Mouse (Mus musculus) myocyte (in vitro differentiated cells): Measurements from ENCODE around the gene Gm49373. TPM values are rescaled to one million over a fixed set of nuclear protein-coding genes. Genes with fewer than 3 reads are reported as not detected.
A peak's percentile ranks its signal among the peaks of the same experiment; 100 is the strongest.

Source experiments
- H3K27me3 ChIP-seq: one replicate; pipeline ENCODE4 v1.6.1; 2011; ENCODE audit not compliant: control insufficient read depth, insufficient read depth, insufficient read length
- H3K36me3 ChIP-seq: one replicate; pipeline ENCODE4 v1.6.1; 2011; ENCODE audit not compliant: control insufficient read depth, insufficient read depth
- H3K4me2 ChIP-seq: one replicate; pipeline ENCODE4 v1.6.1; 2011; ENCODE audit warnings: low read depth, control low read depth
- H3K4me3 ChIP-seq: one replicate; pipeline ENCODE4 v1.5.1; 2011; ENCODE audit warnings: mild to moderate bottlenecking, control low read depth, moderate library complexity
- H3K79me2 ChIP-seq: one replicate; pipeline ENCODE4 v1.6.1; 2011; ENCODE audit not compliant: control insufficient read depth, insufficient read depth
- H3ac ChIP-seq: one replicate; pipeline ENCODE4 v1.6.1; 2011; ENCODE audit not compliant: control insufficient read depth, insufficient read length
- CEBPB ChIP-seq: IDR thresholded peaks from 2 replicates; pipeline ENCODE4 v1.6.1; 2011; ENCODE audit warnings: mild to moderate bottlenecking, moderate library complexity; ENCODE audit not compliant: poor library complexity, insufficient read depth, severe bottlenecking
- E2F4 ChIP-seq: IDR thresholded peaks from one replicate; pipeline ENCODE4 v1.6.1; 2011; ENCODE audit warnings: mild to moderate bottlenecking, control low read depth, moderate library complexity; ENCODE audit not compliant: insufficient read depth
- MAX ChIP-seq: IDR thresholded peaks from one replicate; pipeline ENCODE4 v1.6.1; 2011; ENCODE audit warnings: low read depth, mild to moderate bottlenecking, control low read depth
- MYOD1 ChIP-seq, 3 experiments: IDR thresholded peaks; one replicate each; pipeline ENCODE4 v1.6.1; 2011; ENCODE audit warnings: control low read depth in 2 of 3, low read depth in 2 of 3, mild to moderate bottlenecking in 2 of 3, moderate library complexity in 1 of 3; ENCODE audit not compliant: insufficient read length in 2 of 3, control insufficient read depth in 1 of 3
- MYOG ChIP-seq, 3 experiments: IDR thresholded peaks; one replicate each; pipeline ENCODE4 v1.6.1; 2011; ENCODE audit warnings: control low read depth in 2 of 3, low read depth in 2 of 3, mild to moderate bottlenecking in 2 of 3; ENCODE audit not compliant: insufficient read length in 2 of 3, control insufficient read depth in 1 of 3, insufficient read depth in 1 of 3
- POLR2A ChIP-seq: IDR thresholded peaks from one replicate; pipeline ENCODE4 v1.6.1; 2011; ENCODE audit warnings: low read depth, mild to moderate bottlenecking, control low read depth, moderate library complexity; ENCODE audit not compliant: insufficient read length
- POLR2AphosphoS2 ChIP-seq: IDR thresholded peaks from one replicate; pipeline ENCODE4 v1.6.1; 2011; ENCODE audit warnings: low read depth, control low read depth; ENCODE audit not compliant: insufficient read length
- REST ChIP-seq: IDR thresholded peaks from one replicate; pipeline ENCODE4 v1.6.1; 2011; ENCODE audit warnings: mild to moderate bottlenecking, control low read depth, moderate library complexity; ENCODE audit not compliant: insufficient read depth, insufficient read length
- SRF ChIP-seq: IDR thresholded peaks from one replicate; pipeline ENCODE4 v1.6.1; 2011; ENCODE audit warnings: low read depth; ENCODE audit not compliant: control insufficient read depth, insufficient read length
- TCF12 ChIP-seq: IDR thresholded peaks from one replicate; pipeline ENCODE4 v1.6.1; 2011; ENCODE audit warnings: mild to moderate bottlenecking, control low read depth; ENCODE audit not compliant: poor library complexity, insufficient read depth, severe bottlenecking
- TCF3 ChIP-seq: IDR thresholded peaks from one replicate; pipeline ENCODE4 v1.6.1; 2011; ENCODE audit warnings: low read depth, control low read depth; ENCODE audit not compliant: insufficient read length
- USF1 ChIP-seq: IDR thresholded peaks from one replicate; pipeline ENCODE4 v1.6.1; 2011; ENCODE audit warnings: low read depth, mild to moderate bottlenecking, control low read depth, moderate library complexity
- polyA plus RNA-seq: library from polyadenylated mRNA; unstranded; fragments of >200 nt; fragmentation: generic; extraction: Trizol; gene quantifications from one replicate; pipeline ENCODE4 v1.2.1, GENCODE M21; 2012; ENCODE audit warnings: missing spikeins

The Gm49373 gene
- polyA plus RNA-seq, 1 experiment: 0.42 TPM

GRCm38 (mm10) chr9:21090972-21091706 is 18.2 kb upstream of the Gm49373 start:
- H3K79me2 ChIP-seq: peaks cover 51% of the 10 kb centered on the region
- peak overlapping the region; percentile 87 for H3K4me3 ChIP-seq
- H3ac ChIP-seq: peak overlapping the region; percentile 86
- H3K36me3 ChIP-seq: peaks cover 12% of the 10 kb centered on the region
- H3K4me2 ChIP-seq: peak overlapping the region; percentile 86
- no peak for TF ChIP-seq POLR2AphosphoS2
- TF ChIP-seq E2F4: no peak
- no peak for TF ChIP-seq POLR2A
- no peak for TF ChIP-seq CEBPB
- no peak for TF ChIP-seq REST
- TF ChIP-seq TCF3: no peak
- TF ChIP-seq MYOG (IDR thresholded peaks at IDR 0.05; ENCODE audit: control insufficient read depth in 1 of 3, insufficient read depth in 1 of 3, insufficient read length in 2 of 3, low read depth in 2 of 3): no peak
- no peak for TF ChIP-seq MYOD1 (IDR thresholded peaks at IDR 0.05; ENCODE audit: control insufficient read depth in 1 of 3, insufficient read length in 2 of 3, low read depth in 2 of 3)
- no peak for TF ChIP-seq TCF12
- TF ChIP-seq MAX: no peak
- TF ChIP-seq USF1: no peak
- TF ChIP-seq SRF: no peak
- H3K27me3 ChIP-seq: no peaks in the 10 kb centered on the region

GRCm38 (mm10) chr9:21090537-21090936 is 17.6 kb upstream of the Gm49373 start:
- Histone ChIP-seq H3K79me2 (peaks cover 51% of the 10 kb centered on the region), H3K27me3 (no peaks in the 10 kb centered on the region), H3ac (no peak overlapping the region), H3K4me2 (peak overlapping the region; percentile 86), H3K4me3 (peak overlapping the region; percentile 87), H3K36me3 (peaks cover 12% of the 10 kb centered on the region)
- no peak for TF ChIP-seq CEBPB
- TF ChIP-seq TCF3: no peak

- Histone ChIP-seq H3K27me3 (no peaks in the 10 kb centered on the region), H3ac (no peak overlapping the region), H3K36me3 (peaks cover 43% of the 10 kb centered on the region), H3K4me3 (no peak overlapping the region), H3K4me2 (no peak overlapping the region), H3K79me2 (peaks cover 18% of the 10 kb centered on the region)
- TF ChIP-seq SRF: no peak
- TF ChIP-seq CEBPB: no peak
- no peak for TF ChIP-seq USF1
- no peak for TF ChIP-seq REST
- TF ChIP-seq TCF12: no peak
- TF ChIP-seq POLR2AphosphoS2: no peak
- TF ChIP-seq TCF3: no peak
- no peak for TF ChIP-seq E2F4
- no peak for TF ChIP-seq POLR2A
- no peak for TF ChIP-seq MYOG (IDR thresholded peaks at IDR 0.05; ENCODE audit: control insufficient read depth in 1 of 3, insufficient read depth in 1 of 3, insufficient read length in 2 of 3, low read depth in 2 of 3)
- no peak for TF ChIP-seq MAX
- TF ChIP-seq MYOD1 (IDR thresholded peaks at IDR 0.05; ENCODE audit: control insufficient read depth in 1 of 3, insufficient read length in 2 of 3, low read depth in 2 of 3): no peak
These were observed 10.4 kb upstream of the Gm49373 start for GRCm38 (mm10) chr9:21083324-21083723.

GRCm38 (mm10) chr9:21081127-21081526 is 8.2 kb upstream of the Gm49373 start:
- Histone ChIP-seq H3ac (no peak overlapping the region), H3K4me3 (no peak overlapping the region), H3K4me2 (no peak overlapping the region), H3K27me3 (no peaks in the 10 kb centered on the region), H3K36me3 (peaks cover 43% of the 10 kb centered on the region), H3K79me2 (no peaks in the 10 kb centered on the region)
- TF ChIP-seq TCF3 (no peak), MYOD1 (IDR thresholded peaks at IDR 0.05; ENCODE audit: control insufficient read depth in 1 of 3, insufficient read length in 2 of 3, low read depth in 2 of 3) (no peak), CEBPB (no peak), E2F4 (no peak), POLR2AphosphoS2 (no peak), MAX (no peak), SRF (no peak), POLR2A (no peak), REST (no peak)

GRCm38 (mm10) chr9:21075625-21076024 is 2.7 kb upstream of the Gm49373 start:
- peaks cover 14% of the 10 kb centered on the region for H3K36me3 ChIP-seq
- no peak overlapping the region for H3K4me3 ChIP-seq
- H3K79me2 ChIP-seq: peaks cover 23% of the 10 kb centered on the region
- H3K4me2 ChIP-seq: no peak overlapping the region
- H3ac ChIP-seq: no peak overlapping the region
- TF ChIP-seq SRF (no peak), POLR2A (no peak), REST (no peak), POLR2AphosphoS2 (no peak), MYOD1 (IDR thresholded peaks at IDR 0.05; ENCODE audit: control insufficient read depth in 1 of 3, insufficient read length in 2 of 3, low read depth in 2 of 3) (no peak), TCF12 (no peak), MYOG (IDR thresholded peaks at IDR 0.05; ENCODE audit: control insufficient read depth in 1 of 3, insufficient read depth in 1 of 3, insufficient read length in 2 of 3, low read depth in 2 of 3) (no peak), CEBPB (no peak), USF1 (no peak)
- no peaks in the 10 kb centered on the region for H3K27me3 ChIP-seq
